Mouse (Mus musculus) gastrocnemius, postnatal 4 days (tissue): Measurements from ENCODE around the gene Hoxd12. TPM values are rescaled to one million over a fixed set of nuclear protein-coding genes. Genes with fewer than 3 reads are reported as not detected.

ENCODE experiments used
- DNase-seq, 2 experiments: peaks; one replicate each; pipeline ENCODE4 v3.0.0; 2021 to 2022; ENCODE audit warnings: low spot score in 2 of 2, mixed read lengths in 2 of 2
- microRNA-seq: library from miRNA; unstranded; fragments of <30 nt; microRNA quantifications from one replicate; pipeline ENCODE4 v1.2.0, GENCODE M21; 2021
- total RNA-seq, 2 experiments: library from RNA; stranded (reverse); gene quantifications; 2 replicates each; pipeline ENCODE4 v1.2.3; 2021

Gene Hoxd12
- total RNA-seq, 2 experiments from 2014 or later = not detected

- no peak for DNase-seq
These were observed 52.3 kb downstream of the Hoxd12 start for GRCm38 (mm10) chr2:74726973-74727639.

Small RNAs within 50 kb of the gene (microRNA-seq; reads per million reads assigned to microRNA genes)
- gene Gm44463 (not detected), gene Mir10b (7,736 reads per million, percentile 93 among the genes with 10 or more reads in this experiment)

Other genes starting within 250 kb of the Hoxd12 start
- gene Lnpk, start 95.6 kb upstream of the Hoxd12 start, total RNA-seq = 10 to 100 TPM; 50.7 to 58.1 TPM
- gene Evx2, start 15.5 kb upstream of the Hoxd12 start, total RNA-seq = under 1 TPM in 1 of 2 experiments, not detected in 1; 0.05 TPM
- gene Hoxd13, start 6.7 kb upstream of the Hoxd12 start, total RNA-seq = not detected
- 1 to 10 TPM; 1.1 to 1.5 TPM for gene Hoxd11, start 4.5 kb downstream of the Hoxd12 start, total RNA-seq
- gene Hoxd10, start 16.9 kb downstream of the Hoxd12 start, total RNA-seq = 1 to 10 TPM; 3.0 to 4.9 TPM
- gene Hoxd9, start 22.7 kb downstream of the Hoxd12 start, total RNA-seq = 10 to 100 TPM in 1 of 2 experiments, 1 to 10 TPM in 1; 9.8 to 12.3 TPM
- gene Hoxd8, start 29.6 kb downstream of the Hoxd12 start, total RNA-seq = 10 to 100 TPM; 35.9 to 41.6 TPM
- under 1 TPM in 1 of 2 experiments, not detected in 1; 0.12 TPM for gene Hoxd3, start 36.9 kb downstream of the Hoxd12 start, total RNA-seq
- 1 to 10 TPM; 4.1 to 6.1 TPM for gene Hoxd4, start 36.9 kb downstream of the Hoxd12 start, total RNA-seq
- under 1 TPM; 0.47 to 0.74 TPM for gene Gm28230, start 51.7 kb downstream of the Hoxd12 start, total RNA-seq
- gene Hoxd1, start 88.0 kb downstream of the Hoxd12 start, total RNA-seq = under 1 TPM in 1 of 2 experiments, not detected in 1; 0.20 TPM
- 10 to 100 TPM; 55.1 to 63.0 TPM for gene Mtx2, start 150.8 kb downstream of the Hoxd12 start, total RNA-seq